Mouse (Mus musculus) cerebellum, adult 8-10 months (tissue): ENCODE measurements around the gene Dnajc8.

ENCODE experiments used
- DNase-seq: peaks from one replicate; pipeline ENCODE4 v3.0.0; 2022

The Dnajc8 gene

GRCm38 (mm10) chr4:132535406-132536121, at the start of gene Dnajc8:
Gene Dnajc8 (plus strand): TSS chr4:132535550.
- peak; percentile 93 for DNase-seq

DNA sequence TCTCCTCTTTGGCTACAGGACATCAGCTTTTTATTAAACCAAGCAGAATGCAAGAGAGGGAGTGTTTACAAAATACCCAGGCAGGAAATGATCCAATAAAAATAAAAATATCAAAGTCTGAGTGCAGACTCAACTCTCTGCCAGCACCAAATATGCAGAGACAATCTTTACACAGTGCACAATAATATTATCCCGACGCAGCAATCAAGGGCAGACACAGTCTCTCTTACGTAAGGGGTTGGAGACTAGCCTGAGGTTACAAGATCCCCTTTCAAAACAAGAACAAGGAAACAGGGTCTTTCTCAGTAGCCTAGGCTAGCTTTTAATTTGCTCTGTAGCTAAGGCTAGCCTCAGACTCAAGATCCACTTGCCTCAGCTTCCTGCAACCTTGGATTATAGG, 46.8 kb upstream of the Dnajc8 start:
- no peak for DNase-seq

DNA sequence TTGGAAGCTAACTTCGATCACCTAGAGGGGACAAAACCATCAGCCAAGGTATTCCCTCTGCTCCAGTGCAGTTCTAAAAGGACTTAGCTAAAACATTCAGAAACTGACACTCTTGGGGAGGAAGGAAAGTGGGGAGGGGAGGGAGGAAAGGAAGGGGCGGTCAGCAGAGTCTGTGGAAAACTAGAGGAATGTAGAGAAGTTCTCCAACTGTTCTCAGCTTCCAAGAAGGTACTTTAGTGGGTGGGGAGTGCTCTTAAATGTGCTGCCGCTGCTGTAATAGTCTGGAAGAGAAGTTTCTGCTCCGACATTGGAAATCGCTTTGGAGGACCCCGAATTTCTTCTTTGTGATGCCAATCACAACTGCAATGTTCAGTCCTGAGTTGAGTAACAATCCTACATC, 46.4 kb upstream of the Dnajc8 start:
- no peak for DNase-seq

- no peak for DNase-seq
Observed at GRCm38 (mm10) chr4:132490273-132491010, 44.9 kb upstream of the Dnajc8 start.

- no peak for DNase-seq
Observed at GRCm38 (mm10) chr4:132491057-132491456, 44.3 kb upstream of the Dnajc8 start.

DNA sequence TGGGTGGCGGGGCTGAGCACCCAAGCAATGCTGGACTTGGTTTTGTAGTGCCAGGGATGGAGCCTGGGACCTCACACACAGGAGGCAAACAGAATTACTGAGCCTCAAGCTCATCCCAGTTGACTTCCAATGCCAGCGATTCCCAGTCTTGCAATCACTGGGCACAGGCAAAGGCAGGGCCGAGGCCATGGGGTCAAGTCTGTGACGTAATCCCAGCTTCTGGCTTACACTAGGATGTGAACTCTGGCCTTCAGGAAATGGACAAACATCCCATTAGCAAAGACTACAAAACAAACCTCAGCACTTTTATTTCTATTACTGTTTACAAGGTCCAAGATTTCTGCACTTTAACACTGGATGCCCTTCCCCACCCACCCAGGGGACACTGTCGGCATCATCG, 43.6 kb upstream of the Dnajc8 start:
- DNase-seq: no peak

DNA sequence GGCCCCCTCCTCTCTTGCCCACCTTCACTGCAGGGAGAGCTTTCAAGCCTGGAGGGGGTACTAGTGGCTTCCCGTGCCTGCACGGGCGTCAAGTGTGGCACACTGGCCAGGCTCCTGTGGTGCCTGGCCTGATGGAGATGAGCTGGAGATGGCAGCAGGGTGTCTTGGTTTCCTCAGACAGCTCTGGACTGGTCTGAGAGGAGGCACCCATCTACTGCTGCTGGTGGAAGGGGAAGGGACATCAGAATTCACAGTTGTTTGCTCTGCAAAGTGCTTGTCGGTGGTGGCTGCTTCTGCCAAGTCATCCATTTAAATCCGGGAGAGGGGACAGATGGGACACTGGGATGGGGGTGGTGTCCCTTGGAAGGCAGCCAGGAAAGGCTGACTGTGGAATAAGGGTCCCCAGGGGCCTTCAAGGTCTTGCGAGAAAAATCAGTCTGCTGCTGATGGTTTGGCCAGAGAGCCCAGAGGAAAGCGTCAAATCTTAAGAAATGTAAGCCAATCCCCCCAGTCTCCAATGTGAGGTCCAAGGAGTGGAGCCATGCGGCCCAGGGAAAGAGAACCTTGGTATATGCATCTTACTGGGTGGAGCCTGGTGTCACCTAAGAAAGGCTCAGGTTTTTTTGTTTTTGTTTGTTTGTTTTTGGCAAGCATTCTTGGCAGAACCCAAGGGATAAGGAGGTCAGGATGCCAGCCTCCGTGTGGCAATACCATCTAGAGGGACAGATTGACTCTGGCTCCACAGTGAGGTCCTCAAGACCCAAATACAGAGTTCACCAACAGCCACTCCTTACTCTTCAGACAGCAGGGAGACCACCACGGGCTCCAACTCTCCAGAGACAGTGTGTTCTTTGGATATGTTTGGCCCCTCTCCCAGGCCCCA, 42.9 kb upstream of the Dnajc8 start:
- no peak for DNase-seq

- DNase-seq: no peak
Observed at GRCm38 (mm10) chr4:132494271-132494918, 41.0 kb upstream of the Dnajc8 start.

DNA sequence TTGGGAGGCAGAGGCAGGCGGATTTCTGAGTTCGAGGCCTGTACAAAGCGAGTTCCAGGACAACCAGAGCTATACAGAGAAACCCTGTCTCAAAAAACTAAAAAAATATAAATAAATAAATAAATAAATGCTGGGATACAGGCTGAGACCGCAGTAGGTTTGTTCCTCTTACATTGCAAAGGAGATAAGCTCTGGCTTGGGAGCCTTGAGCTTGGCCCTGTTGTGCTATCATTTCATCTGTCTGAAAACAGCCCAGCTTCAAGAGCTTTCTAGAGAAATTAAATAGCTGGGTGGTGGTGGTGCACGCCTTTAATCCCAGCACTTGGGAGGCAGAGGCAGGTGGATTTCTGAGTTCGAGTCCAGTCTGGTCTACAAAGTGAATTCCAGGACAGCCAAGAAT, 33.7 kb upstream of the Dnajc8 start:
- no peak for DNase-seq

- no peak for DNase-seq
Observed at GRCm38 (mm10) chr4:132503344-132503743, 32.0 kb upstream of the Dnajc8 start.

DNA sequence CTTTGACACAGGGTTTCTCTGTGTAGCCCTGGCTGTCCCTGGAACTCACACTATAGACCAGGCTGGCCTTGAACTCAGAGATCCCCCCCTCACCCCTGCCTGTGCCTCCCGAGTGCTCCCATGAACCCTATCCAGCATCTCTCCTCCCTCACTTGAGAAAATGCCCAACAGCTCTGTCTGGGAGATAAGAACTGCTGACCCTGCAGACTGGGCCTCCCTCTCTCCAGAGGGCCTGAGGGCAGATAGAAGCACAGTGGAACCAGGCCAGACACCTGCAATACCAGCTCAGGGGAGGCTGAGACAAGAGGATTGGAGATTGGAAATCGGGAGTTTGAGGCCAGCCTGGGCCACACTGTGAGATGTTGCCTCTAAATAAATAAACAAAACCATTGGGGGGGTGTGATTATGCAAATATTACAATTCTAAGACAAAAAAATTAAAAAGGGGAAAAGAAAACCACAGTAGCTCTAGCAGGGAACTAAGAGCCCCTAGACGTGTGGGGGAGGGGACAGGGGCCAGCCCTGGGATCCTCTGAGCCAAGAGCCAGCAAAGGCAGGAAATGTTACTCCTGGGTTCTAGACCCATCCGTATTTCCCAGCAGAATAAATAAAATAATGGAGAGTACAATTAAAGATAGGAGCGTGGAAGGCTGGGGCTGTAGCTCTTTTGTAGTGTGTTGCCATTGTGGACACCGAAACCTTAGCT, 30.2 kb upstream of the Dnajc8 start:
- DNase-seq: no peak

GRCm38 (mm10) chr4:132505800-132506199, 29.6 kb upstream of the Dnajc8 start:
- no peak for DNase-seq

GRCm38 (mm10) chr4:132506250-132506649, 29.1 kb upstream of the Dnajc8 start:
- no peak for DNase-seq

GRCm38 (mm10) chr4:132507210-132507609, 28.1 kb upstream of the Dnajc8 start:
- no peak for DNase-seq

DNA sequence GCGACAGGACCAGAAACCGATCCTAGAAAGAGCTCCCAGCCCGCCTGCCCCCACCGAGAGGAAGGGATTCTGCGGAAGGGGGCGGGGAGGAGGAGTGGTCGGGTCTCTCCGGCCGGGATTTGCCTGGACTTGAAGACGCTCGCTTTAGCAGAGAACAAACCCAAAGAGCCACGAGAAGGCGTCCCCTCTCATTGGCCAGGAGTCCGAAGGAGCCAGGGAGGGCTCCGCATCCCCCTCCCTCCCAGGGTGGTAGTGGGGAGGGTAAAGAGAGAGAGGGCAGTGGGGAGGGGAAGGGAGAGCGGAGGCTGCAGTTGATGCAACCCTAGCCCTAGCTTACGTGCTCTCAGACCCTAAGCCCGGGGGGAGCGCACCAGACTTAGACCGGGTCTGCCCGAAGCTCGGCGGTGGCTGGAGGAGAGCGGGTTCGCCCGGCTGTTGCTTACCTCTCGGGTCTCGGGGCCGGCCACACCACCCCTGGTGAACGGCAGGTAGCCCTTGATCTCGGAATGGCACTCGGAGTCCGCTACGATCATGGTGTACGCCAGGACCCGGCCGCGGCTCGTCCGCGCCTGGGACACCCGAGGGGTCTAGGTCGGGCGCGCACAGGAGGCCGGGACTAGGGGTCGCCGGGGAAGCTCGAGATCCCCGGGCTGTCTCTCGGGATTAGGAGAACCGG, 25.6 kb upstream of the Dnajc8 start:
- DNase-seq: peak; percentile 41

- DNase-seq: peak; percentile 94
Observed at GRCm38 (mm10) chr4:132510352-132510798, 25.0 kb upstream of the Dnajc8 start, which contains the start of gene Sesn2. Gene Sesn2 (minus strand): TSS chr4:132510501.

DNA sequence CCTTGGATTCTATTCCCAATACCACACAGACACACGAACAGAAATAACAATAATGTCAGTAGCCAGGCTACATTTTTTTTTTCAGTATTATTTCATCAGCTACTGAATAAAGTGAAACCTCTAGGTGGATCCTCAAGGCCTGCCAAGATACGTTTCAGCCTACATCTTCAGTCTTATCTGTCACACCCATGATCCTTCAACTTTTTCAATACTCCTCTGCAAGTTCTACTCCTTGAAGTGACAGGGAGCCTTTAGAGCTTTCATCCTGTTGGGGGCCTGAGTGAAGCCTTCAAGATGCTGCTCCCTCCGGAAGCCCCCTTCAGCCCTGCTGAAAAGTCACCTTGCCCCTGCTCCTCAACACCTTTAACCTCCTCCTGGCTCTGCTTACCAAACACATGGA, 23.3 kb upstream of the Dnajc8 start:
- DNase-seq: no peak

- no peak for DNase-seq
Observed at GRCm38 (mm10) chr4:132513395-132514273, 21.7 kb upstream of the Dnajc8 start.

DNA sequence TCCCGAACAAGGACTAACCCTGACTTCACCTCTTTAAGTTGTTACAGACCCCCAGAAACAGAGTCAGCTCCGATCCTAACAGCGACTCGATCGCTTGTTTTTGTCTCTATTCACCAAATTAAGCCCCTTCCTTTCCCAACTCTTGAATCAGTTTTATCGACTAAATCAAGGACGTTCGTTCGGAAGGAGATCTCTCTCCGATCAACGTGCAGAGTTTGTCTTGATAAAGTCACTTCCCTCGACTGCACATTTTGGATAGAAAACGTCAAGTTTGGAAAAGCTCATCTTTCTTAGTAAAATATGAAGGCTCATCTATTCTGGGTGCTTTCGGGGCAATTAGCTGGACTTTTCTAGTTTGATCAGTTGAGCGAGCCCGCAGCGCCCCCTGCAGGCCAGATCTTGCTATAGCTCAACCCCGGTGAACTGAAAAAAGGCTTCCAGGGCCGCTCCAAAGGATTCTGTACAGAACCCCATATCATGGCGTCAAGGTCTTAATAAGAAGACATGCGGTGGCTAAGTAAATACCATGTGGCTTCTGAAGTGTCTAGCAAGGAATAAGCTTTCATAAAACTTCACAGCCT, 20.7 kb upstream of the Dnajc8 start:
- peak; percentile 86 for DNase-seq
